8 mouse cellular contexts compared by ENCODE assay signal in genomic region chr10:12866971-12867732, GRCm38 (mm10). TPM values are rescaled to one million over a fixed set of nuclear protein-coding genes. Genes with fewer than 3 reads are reported as not detected.
A peak's percentile ranks its signal among the peaks of the same experiment; 100 is the strongest.
DNase-seq lines count a peak whose midpoint lies in the region; ATAC-seq and TF ChIP-seq lines count a peak whose summit lies in the region.

No protein-coding gene starts in this region.

- peaks cover 8% of the 10 kb centered on the region for H3K4me1 ChIP-seq in bone marrow macrophage, adult 2 months (ENCODE audit: control insufficient read depth, insufficient read depth, low read length)
- no peaks in the 10 kb centered on the region; the same call in 1 of the 2 replicates for H3K4me1 ChIP-seq in forebrain, embryonic 11.5 days (replicated peaks; ENCODE audit: control insufficient read depth, insufficient read depth, low read length)
- H3K4me1 ChIP-seq in hindbrain, embryonic 11.5 days (replicated peaks; ENCODE audit: control insufficient read depth, insufficient read depth, low read length), result peaks cover 2% of the 10 kb centered on the region; the same call in 1 of the 2 replicates
- H3K4me1 ChIP-seq in liver, embryonic 11.5 days (replicated peaks; ENCODE audit: control insufficient read depth, insufficient read depth, low read length), result peaks cover 7% of the 10 kb centered on the region
- peaks cover 11% of the 10 kb centered on the region; the same call in 1 of the 2 replicates for H3K4me1 ChIP-seq in midbrain, postnatal 0 days (ENCODE audit: insufficient read depth, low read length)

- no peak for TF ChIP-seq CTCF in bone marrow macrophage, adult 2 months (IDR thresholded peaks at IDR 0.05; ENCODE audit: low read depth, low read length)
- peak; percentile 43 for TF ChIP-seq CTCF in midbrain, postnatal 0 days (IDR thresholded peaks at IDR 0.05)

- H3K9ac ChIP-seq in forebrain, embryonic 11.5 days (ENCODE audit: low read length), result peak overlapping the region; percentile 87
- no peak overlapping the region for H3K9ac ChIP-seq in hindbrain, embryonic 11.5 days (ENCODE audit: low read depth, low read length)
- H3K9ac ChIP-seq in liver, embryonic 11.5 days (ENCODE audit: low read depth, low read length), result peak overlapping the region; percentile 87
- H3K9ac ChIP-seq in midbrain, postnatal 0 days (replicated peaks; ENCODE audit: low read length, poor library complexity, severe bottlenecking), result no peak overlapping the region

- 4% methylated on average over 28 of the region's 28 CpGs for WGBS in forebrain, embryonic 11.5 days
- WGBS in hindbrain, embryonic 11.5 days, result 3% methylated on average over 28 of the region's 28 CpGs
- 3% methylated on average over 28 of the region's 28 CpGs for WGBS in liver, embryonic 11.5 days
- WGBS in midbrain, postnatal 0 days, result 7% methylated on average over 28 of the region's 28 CpGs

- TF ChIP-seq POLR2A in bone marrow macrophage, adult 2 months (IDR thresholded peaks at IDR 0.05; ENCODE audit: borderline replicate concordance, low read depth, low read length), result no peak

- H3K27ac ChIP-seq in bone marrow macrophage, adult 2 months (ENCODE audit: insufficient read depth, low read depth, low read length), result no peak overlapping the region
- no peak overlapping the region for H3K27ac ChIP-seq in forebrain, embryonic 11.5 days (ENCODE audit: low read depth, low read length)
- no peak overlapping the region; the same call in 1 of the 2 replicates for H3K27ac ChIP-seq in hindbrain, embryonic 11.5 days (ENCODE audit: low read depth, low read length)
- peak overlapping the region; percentile 90; the same call in 1 of the 2 replicates for H3K27ac ChIP-seq in liver, embryonic 11.5 days (ENCODE audit: low read depth, low read length)
- H3K27ac ChIP-seq in midbrain, postnatal 0 days (ENCODE audit: low read depth, low read length), result no peak overlapping the region

- H3K4me3 ChIP-seq in bone marrow macrophage, adult 2 months (ENCODE audit: insufficient read depth, low read length), result peak overlapping the region; percentile 70
- peak overlapping the region; percentile 70 for H3K4me3 ChIP-seq in forebrain, embryonic 11.5 days (ENCODE audit: low read depth, low read length)
- peak overlapping the region; percentile 67 for H3K4me3 ChIP-seq in hindbrain, embryonic 11.5 days (ENCODE audit: low read depth, low read length)
- H3K4me3 ChIP-seq in liver, embryonic 11.5 days (ENCODE audit: low read depth, low read length), result peak overlapping the region; percentile 70
- H3K4me3 ChIP-seq in midbrain, postnatal 0 days (ENCODE audit: low read depth, low read length), result peak overlapping the region; percentile 83

- ATAC-seq in CD4-positive, CD25-positive, alpha-beta regulatory T cell, adult 4 months, result no peak
- ATAC-seq in forebrain, embryonic 11.5 days (replicated peaks; ENCODE audit: low FRiP score), result no peak; the same call in 1 of the 2 replicates
- ATAC-seq in hindbrain, embryonic 11.5 days (ENCODE audit: low FRiP score), result 0 out of 2 replicates have a peak, but pooled peaks have one; percentile 6
- ATAC-seq in liver, embryonic 11.5 days (replicated peaks; ENCODE audit: low FRiP score), result no peak
- ATAC-seq in midbrain, postnatal 0 days (ENCODE audit: low FRiP score), result no peak

- no peaks in the 10 kb centered on the region for H3K9me3 ChIP-seq in forebrain, embryonic 11.5 days (ENCODE audit: control insufficient read depth, low read length)
- H3K9me3 ChIP-seq in hindbrain, embryonic 11.5 days (ENCODE audit: control insufficient read depth, low read length), result no peaks in the 10 kb centered on the region
- no peaks in the 10 kb centered on the region for H3K9me3 ChIP-seq in liver, embryonic 11.5 days (ENCODE audit: control insufficient read depth, low read length)
- H3K9me3 ChIP-seq in midbrain, postnatal 0 days (ENCODE audit: low read length), result no peaks in the 10 kb centered on the region

- H3K4me2 ChIP-seq in forebrain, embryonic 11.5 days (ENCODE audit: low read depth, low read length, severe bottlenecking), result peak overlapping the region; percentile 95
- peak overlapping the region; percentile 96 for H3K4me2 ChIP-seq in hindbrain, embryonic 11.5 days (replicated peaks; ENCODE audit: low read depth, low read length)
- peak overlapping the region; percentile 96 for H3K4me2 ChIP-seq in liver, embryonic 11.5 days
- H3K4me2 ChIP-seq in midbrain, postnatal 0 days (ENCODE audit: low read depth, low read length, poor library complexity, severe bottlenecking), result peak overlapping the region; percentile 97

- no peaks in the 10 kb centered on the region for H3K36me3 ChIP-seq in forebrain, embryonic 11.5 days (ENCODE audit: control insufficient read depth, insufficient read depth, low read length)
- no peaks in the 10 kb centered on the region for H3K36me3 ChIP-seq in hindbrain, embryonic 11.5 days (ENCODE audit: control insufficient read depth, insufficient read depth, low read length)
- no peaks in the 10 kb centered on the region for H3K36me3 ChIP-seq in liver, embryonic 11.5 days (ENCODE audit: control insufficient read depth, insufficient read depth, low read length)
- H3K36me3 ChIP-seq in midbrain, postnatal 0 days (ENCODE audit: insufficient read depth, low read length), result no peaks in the 10 kb centered on the region

- H3K27me3 ChIP-seq in forebrain, embryonic 11.5 days (ENCODE audit: control insufficient read depth, insufficient read depth, low read length), result no peaks in the 10 kb centered on the region
- H3K27me3 ChIP-seq in hindbrain, embryonic 11.5 days (ENCODE audit: control insufficient read depth, insufficient read depth, low read length), result no peaks in the 10 kb centered on the region
- H3K27me3 ChIP-seq in liver, embryonic 11.5 days (replicated peaks; ENCODE audit: control insufficient read depth, insufficient read depth, low read length), result no peaks in the 10 kb centered on the region
- 0 out of 2 replicates have a peak, but pooled peaks cover 10% of the 10 kb centered on the region for H3K27me3 ChIP-seq in midbrain, postnatal 0 days (ENCODE audit: insufficient read depth, low read length)

- DNase-seq in CD4-positive, CD25-positive, alpha-beta regulatory T cell, adult 2 months (ENCODE audit: low read depth, low spot score), result peak; percentile 48
- peak; percentile 71 for DNase-seq in forebrain, embryonic 11.5 days (ENCODE audit: low spot score)
- DNase-seq in hindbrain, embryonic 11.5 days (ENCODE audit: low spot score), result peak; percentile 54
- peak; percentile 63 for DNase-seq in liver, embryonic 11.5 days (ENCODE audit: low spot score)
- peak; percentile 28 for DNase-seq in midbrain, postnatal 0 days (ENCODE audit: low spot score)
- peak; percentile 50 for DNase-seq in thymus, postnatal 0 days (ENCODE audit: low spot score)

RNA-seq across cellular contexts. Expression of gene Utrn, which starts 2.0 kb away (rescaled TPM):
- 100 to 1,000 TPM; 414 to 617 TPM for polyA plus RNA-seq in CD4-positive, CD25-positive, alpha-beta regulatory T cell, adult 4 months (2017; shearing (Covaris generic))
- 14.5 and 18.1 TPM in 2 replicates for polyA plus RNA-seq in bone marrow macrophage, adult 2 months (2012; ENCODE audit: insufficient read depth, insufficient read length, missing spikeins)
- 44.3 and 49.7 TPM in 2 replicates for polyA plus RNA-seq in forebrain, embryonic 11.5 days (2014; fragmentation: Nextera tagmentation; extraction: Ambion mirVana)
- 40.2 and 54.7 TPM in 2 replicates for polyA plus RNA-seq in hindbrain, embryonic 11.5 days (2014; fragmentation: Nextera tagmentation; extraction: Ambion mirVana)
- 19.8 and 23.0 TPM in 2 replicates for polyA plus RNA-seq in liver, embryonic 11.5 days (2014; fragmentation: Nextera tagmentation; extraction: Ambion mirVana)
- total RNA-seq in midbrain, postnatal 0 days (2014; rRNA removed), result 20.6 and 29.2 TPM in 2 replicates
- polyA plus RNA-seq in midbrain, postnatal 0 days (2015; fragmentation: Nextera tagmentation; extraction: Ambion mirVana), result 13.9 and 15.4 TPM in 2 replicates
- polyA plus RNA-seq in thymus, postnatal 0 days (2015; fragmentation: Nextera tagmentation; extraction: Ambion mirVana), result 54.3 and 84.8 TPM in 2 replicates

Comparison
In these comparisons a context has a peak if more than half of its experiments do, and no peak if none do; other contexts are left out.
1. H3K9ac ChIP-seq: peak in forebrain, embryonic 11.5 days (single experiment) and liver, embryonic 11.5 days (single experiment); none in hindbrain, embryonic 11.5 days (single experiment) and midbrain, postnatal 0 days (single experiment).
2. Peak in every context shown above with its lines, with median percentiles within 50 percentile points of each other: DNase-seq, H3K4me3 ChIP-seq and H3K4me2 ChIP-seq.